Mouse (Mus musculus): ENCODE data around the gene Ptk6. TPM values are rescaled to one million over a fixed set of nuclear protein-coding genes. Genes with fewer than 3 reads are reported as not detected.
"Not testable (repeated sequence)": the region's sequence is repeated elsewhere in the genome, so short reads cannot be mapped to it uniquely, and the experiment has no call there.

Ptk6 gene
- total RNA-seq, 2 experiments from 2014 or later, result not detected

GRCm38 (mm10) chr2:181218881-181219485 is 16.4 kb upstream of the Ptk6 start:
- no peak for DNase-seq

- no peak for DNase-seq
Observed at GRCm38 (mm10) chr2:181216037-181216436, 13.4 kb upstream of the Ptk6 start.

- DNase-seq, result peak; percentile 25
Observed at GRCm38 (mm10) chr2:181213021-181213445, 10.4 kb upstream of the Ptk6 start, which contains the start of gene Srms. Srms (minus strand) TSS chr2:181213185.

- DNase-seq, result no peak
Observed at GRCm38 (mm10) chr2:181212389-181213020, 9.9 kb upstream of the Ptk6 start.

GRCm38 (mm10) chr2:181206118-181206517 is 3.5 kb upstream of the Ptk6 start:
- DNase-seq, result no peak

- no peak for DNase-seq
Observed at GRCm38 (mm10) chr2:181205678-181206077, 3.1 kb upstream of the Ptk6 start.

- DNase-seq, result no peak
Observed at GRCm38 (mm10) chr2:181202886-181203285, 297 bp upstream of the Ptk6 start.

GRCm38 (mm10) chr2:181201606-181202005 is 983 bp downstream of the Ptk6 start:
- no peak for DNase-seq

GRCm38 (mm10) chr2:181196628-181197300 is 5.8 kb downstream of the Ptk6 start:
- no peak for DNase-seq

GRCm38 (mm10) chr2:181193044-181193443 is 9.5 kb downstream of the Ptk6 start:
- no peak for DNase-seq

GRCm38 (mm10) chr2:181191936-181192335 is 10.7 kb downstream of the Ptk6 start:
- DNase-seq, result no peak

GRCm38 (mm10) chr2:181191385-181191784 is 11.2 kb downstream of the Ptk6 start:
- not testable (repeated sequence) for DNase-seq

- no peak for DNase-seq
Observed at GRCm38 (mm10) chr2:181189321-181189720, 13.3 kb downstream of the Ptk6 start.

- no peak for DNase-seq
Observed at GRCm38 (mm10) chr2:181188681-181189080, 13.9 kb downstream of the Ptk6 start.

- peak; percentile 91 for DNase-seq
Observed at GRCm38 (mm10) chr2:181187121-181188000, 15.2 kb downstream of the Ptk6 start, which contains the start of gene Ppdpf. Ppdpf (plus strand) TSS chr2:181187247.

- peak; percentile 89 for DNase-seq
Observed at GRCm38 (mm10) chr2:181186635-181187034, 16.0 kb downstream of the Ptk6 start.

- no peak for DNase-seq
Observed at GRCm38 (mm10) chr2:181180898-181181297, 21.7 kb downstream of the Ptk6 start.

- no peak for DNase-seq
Observed at GRCm38 (mm10) chr2:181178471-181178870, 24.1 kb downstream of the Ptk6 start.

GRCm38 (mm10) chr2:181178015-181178414 is 24.6 kb downstream of the Ptk6 start:
- DNase-seq, result no peak

- no peak for DNase-seq
Observed at GRCm38 (mm10) chr2:181174646-181175045, 27.9 kb downstream of the Ptk6 start.

GRCm38 (mm10) chr2:181166469-181166868 is 36.1 kb downstream of the Ptk6 start:
- DNase-seq, result no peak

- no peak for DNase-seq
Observed at GRCm38 (mm10) chr2:181160821-181161220, 41.8 kb downstream of the Ptk6 start.

GRCm38 (mm10) chr2:181159771-181160170 is 42.8 kb downstream of the Ptk6 start:
- DNase-seq, result no peak

Data from heart, postnatal 4 days (tissue).